14 mouse cellular contexts compared by ENCODE assay signal in genomic region chrX:151508536-151508935, GRCm38 (mm10).
"Had no signal": no experiment of that assay in that cellular context is flagged by ENCODE, and none has a peak within 500 bp of the region (broad histone marks: within the 10 kb centered on the region; RNA-seq: fewer than 3 reads in every experiment).

No protein-coding gene starts in this region.

- H3K4me3 ChIP-seq: limb, embryonic 12.5 days; liver, embryonic 13.5 days; midbrain, embryonic 10.5 days; stomach, embryonic 15.5 days had no signal

- H3K36me3 ChIP-seq: limb, embryonic 12.5 days; liver, embryonic 13.5 days; midbrain, embryonic 10.5 days; stomach, embryonic 15.5 days had no signal

- H3K9me3 ChIP-seq: limb, embryonic 12.5 days; liver, embryonic 13.5 days; midbrain, embryonic 10.5 days; stomach, embryonic 15.5 days had no signal

- H3K27ac ChIP-seq: limb, embryonic 12.5 days; liver, embryonic 13.5 days; midbrain, embryonic 10.5 days; stomach, embryonic 15.5 days had no signal

- ATAC-seq: liver, postnatal 0 days had no signal

- H3K9ac ChIP-seq: limb, embryonic 12.5 days; liver, embryonic 13.5 days; liver, postnatal 0 days; stomach, embryonic 15.5 days had no signal

- H3K4me1 ChIP-seq: limb, embryonic 12.5 days; liver, embryonic 13.5 days; midbrain, embryonic 10.5 days; stomach, embryonic 15.5 days had no signal

- H3K27me3 ChIP-seq: liver, embryonic 13.5 days; stomach, embryonic 15.5 days had no signal

- DNase-seq: kidney, adult 2 months; kidney, postnatal 36 days; layer of hippocampus, adult 9-11 months; layer of hippocampus, postnatal 36 days; liver; liver, embryonic 13.5 days; liver, postnatal 0 days; midbrain, embryonic 14.5 days; right cerebral cortex, postnatal 14 days; thymus, adult 2 months; thymus, postnatal 36 days had no signal

- H3K4me2 ChIP-seq: limb, embryonic 12.5 days; liver, embryonic 13.5 days; stomach, embryonic 15.5 days had no signal
